Mouse (Mus musculus) embryonic fibroblast, embryonic 13.5 days (primary cell): ENCODE measurements around the gene Prex1.

Source experiments
- CTCF ChIP-seq: IDR thresholded peaks from 2 replicates; pipeline ENCODE4 v1.5.1; 2011; ENCODE audit warnings: mild to moderate bottlenecking, control low read depth, low read length, moderate library complexity, borderline replicate concordance; ENCODE audit not compliant: insufficient read depth
- POLR2A ChIP-seq: IDR thresholded peaks from 2 replicates; pipeline ENCODE4 v1.6.1; 2011; ENCODE audit warnings: low read depth, mild to moderate bottlenecking, control low read depth, low read length, moderate library complexity

DNA sequence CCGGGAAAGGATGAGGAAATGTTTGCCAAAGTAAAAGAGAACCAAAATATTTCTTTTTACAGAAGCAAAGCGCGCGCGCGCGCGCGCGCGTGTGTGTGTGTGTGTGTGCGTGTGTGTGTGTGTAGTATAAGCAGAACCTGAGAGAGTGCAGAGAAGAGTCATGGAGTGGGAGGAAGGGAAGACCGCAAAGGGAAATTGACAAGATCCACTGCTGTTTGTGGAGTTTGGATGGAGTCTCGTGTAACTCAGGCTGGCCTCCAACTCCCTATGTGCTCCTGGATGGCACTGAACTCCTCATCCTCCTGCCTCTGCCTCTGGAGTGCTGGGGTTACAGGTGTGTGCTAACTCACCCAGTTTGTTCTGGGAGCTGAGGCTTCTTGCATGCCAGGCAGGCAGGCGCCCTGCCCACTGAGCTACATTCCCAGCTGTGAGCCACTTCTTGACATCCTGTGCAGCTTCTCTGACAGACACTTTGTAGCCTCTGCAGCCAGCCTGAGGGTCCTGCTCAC lies 191.0 kb downstream of the Prex1 start:
- TF ChIP-seq POLR2A (no peak), CTCF (no peak)
